Mouse (Mus musculus) forebrain, postnatal 0 days (tissue): ENCODE measurements around the gene Nipal3. TPM values are rescaled to one million over a fixed set of nuclear protein-coding genes. Genes with fewer than 3 reads are reported as not detected.

Source experiments
- ATAC-seq: fragments of 200-750 bp; cut with Nextera tagmentation; 2 replicates; pipeline ENCODE4 v1.8.0; 2017; ENCODE audit warnings: mild to moderate bottlenecking, moderate library complexity
- DNase-seq: peaks from one replicate; pipeline ENCODE4 v3.0.0-alpha.2; 2015
- H3K27ac ChIP-seq: fragments of 300-500 bp; sonication (generic); 2 replicates; pipeline ENCODE4 v1.5.1; 2014; ENCODE audit warnings: low read depth, mild to moderate bottlenecking, antibody characterized with exemption, low read length, moderate library complexity, mixed read lengths
- H3K27me3 ChIP-seq: fragments of 300-500 bp; sonication (generic); 2 replicates; pipeline ENCODE4 v1.6.1; 2014; ENCODE audit warnings: mild to moderate bottlenecking, low read length, mixed read lengths; ENCODE audit not compliant: insufficient read depth
- H3K36me3 ChIP-seq: fragments of 300-500 bp; sonication (generic); 2 replicates; pipeline ENCODE4 v1.6.1; 2014; ENCODE audit warnings: mild to moderate bottlenecking, moderate library complexity; ENCODE audit not compliant: insufficient read depth
- H3K4me1 ChIP-seq: fragments of 300-500 bp; sonication (generic); 2 replicates; pipeline ENCODE4 v1.6.1; 2014; ENCODE audit warnings: antibody characterized with exemption; ENCODE audit not compliant: insufficient read depth
- H3K4me2 ChIP-seq: fragments of 300-500 bp; sonication (generic); 2 replicates; pipeline ENCODE4 v1.6.1; 2014; ENCODE audit warnings: low read depth, mild to moderate bottlenecking, moderate library complexity
- H3K4me3 ChIP-seq: fragments of 300-500 bp; sonication (generic); 2 replicates; pipeline ENCODE4 v1.5.1; 2014; ENCODE audit warnings: low read depth, low read length, mixed read lengths
- H3K9ac ChIP-seq: fragments of 300-500 bp; sonication (generic); 2 replicates; pipeline ENCODE4 v1.6.1; 2014; ENCODE audit warnings: mild to moderate bottlenecking
- H3K9me3 ChIP-seq: fragments of 300-500 bp; sonication (generic); 2 replicates; pipeline ENCODE4 v1.6.1; 2016; ENCODE audit warnings: low read length
- CTCF ChIP-seq: sonication (generic); IDR thresholded peaks from 2 replicates; pipeline ENCODE4 v1.5.1; 2016; ENCODE audit warnings: antibody characterized with exemption, control low read depth, low read depth
- WGBS: fragments of 180-500 bp; shearing (Covaris S2); extraction: QIAGEN DNeasy Blood & Tissue Kit; methylation state at CpG from one replicate; pipeline ENCODE4 v1.1.7; 2014; 5-methylcytosine and 5-hydroxymethylcytosine counted together
- polyA plus RNA-seq: library from polyadenylated mRNA; unstranded; fragments of >200 nt; fragmentation: Nextera tagmentation; extraction: Ambion mirVana; gene quantifications from 2 replicates; pipeline ENCODE4 v1.2.1, GENCODE M21; 2015
- total RNA-seq: library from RNA; depleted of rRNA; stranded (reverse); fragments of >200 nt; gene quantifications from 2 replicates; pipeline ENCODE4 v1.2.3, GENCODE M21; 2014

Nipal3 gene
- total and polyA plus RNA-seq, 2 experiments from 2014 or later, result 6.0 to 62.1 TPM

DNA sequence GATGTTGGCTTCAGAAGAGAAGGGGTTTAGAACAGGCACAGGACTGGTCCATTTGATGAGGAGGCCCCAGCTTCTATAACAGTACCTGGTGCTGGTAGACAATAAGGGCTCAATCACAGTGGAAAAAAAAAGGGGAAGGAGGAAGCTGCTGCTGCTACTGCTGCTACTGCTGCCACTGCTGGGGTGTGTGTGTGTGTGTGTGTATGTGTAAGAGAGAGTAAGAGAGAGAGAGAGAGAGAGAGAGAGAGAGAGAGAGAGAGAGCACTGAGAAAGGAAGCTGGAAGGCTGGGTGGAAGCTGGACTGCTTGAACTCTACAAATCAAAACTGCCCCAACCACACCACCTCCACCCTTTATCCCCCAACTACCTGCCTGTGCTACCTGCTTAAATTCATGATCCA is 56.9 kb downstream of the Nipal3 start:
- no peak overlapping the region for H3K4me2 ChIP-seq
- no peak overlapping the region for H3K9ac ChIP-seq
- TF ChIP-seq CTCF, result no peak
- no peak for DNase-seq
- no peaks in the 10 kb centered on the region for H3K9me3 ChIP-seq
- ATAC-seq, result no peak
- H3K4me3 ChIP-seq, result no peak overlapping the region
- H3K36me3 ChIP-seq, result no peaks in the 10 kb centered on the region
- H3K4me1 ChIP-seq, result no peaks in the 10 kb centered on the region
- no peak overlapping the region for H3K27ac ChIP-seq
- peaks cover 5% of the 10 kb centered on the region; the same call in 1 of the 2 replicates for H3K27me3 ChIP-seq

GRCm38 (mm10) chr4:135436291-135436690 is 58.5 kb downstream of the Nipal3 start:
- Histone ChIP-seq H3K9ac (no peak overlapping the region), H3K4me1 (peaks cover 3% of the 10 kb centered on the region; the same call in 1 of the 2 replicates), H3K27me3 (peaks cover 5% of the 10 kb centered on the region; the same call in 1 of the 2 replicates), H3K27ac (no peak overlapping the region), H3K36me3 (no peaks in the 10 kb centered on the region), H3K4me2 (no peak overlapping the region), H3K9me3 (no peaks in the 10 kb centered on the region), H3K4me3 (no peak overlapping the region)
- 57% methylated on average over 13 of the region's 13 CpGs for WGBS
- no peak for DNase-seq
- no peak for TF ChIP-seq CTCF
- no peak for ATAC-seq

- H3K27me3 ChIP-seq, result peaks cover 5% of the 10 kb centered on the region; the same call in 1 of the 2 replicates
- peaks cover 3% of the 10 kb centered on the region; the same call in 1 of the 2 replicates for H3K4me1 ChIP-seq
- peak; percentile 1; the same call in 1 of the 2 replicates for TF ChIP-seq CTCF
- H3K4me2 ChIP-seq, result peak overlapping the region; percentile 73
- H3K4me3 ChIP-seq, result peak overlapping the region; percentile 71
- peak overlapping the region; percentile 47; the same call in 1 of the 2 replicates for H3K27ac ChIP-seq
- H3K36me3 ChIP-seq, result no peaks in the 10 kb centered on the region
- no peaks in the 10 kb centered on the region for H3K9me3 ChIP-seq
- DNase-seq, result no peak
- peak overlapping the region; percentile 59 for H3K9ac ChIP-seq
- peak; percentile 59 for ATAC-seq
- 21% methylated on average over 11 of the region's 11 CpGs for WGBS
Observed at GRCm38 (mm10) chr4:135434395-135434789, 60.4 kb downstream of the Nipal3 start.

- Histone ChIP-seq H3K4me3 (peak within 1 kb of the TSS; percentile 71), H3K9ac (peak within 1 kb of the TSS; percentile 73), H3K9me3 (no peaks in the 10 kb centered on the region), H3K4me2 (peak within 1 kb of the TSS; percentile 73), H3K36me3 (no peaks in the 10 kb centered on the region), H3K27me3 (0 out of 2 replicates have a peak, but pooled peaks cover 5% of the 10 kb centered on the region), H3K27ac (peak within 1 kb of the TSS; percentile 47; the same call in 1 of the 2 replicates), H3K4me1 (peaks cover 3% of the 10 kb centered on the region; the same call in 1 of the 2 replicates)
- TF ChIP-seq CTCF, result no peak
- ATAC-seq (peak; percentile 90), DNase-seq (peak; percentile 91)
- under 1% methylated on average over 57 of the region's 79 CpGs for WGBS
Observed at GRCm38 (mm10) chr4:135433443-135434394, 61.1 kb downstream of the Nipal3 start, which contains the start of gene Rcan3. TSS of gene Rcan3 (minus strand) at chr4:135433853.

DNA sequence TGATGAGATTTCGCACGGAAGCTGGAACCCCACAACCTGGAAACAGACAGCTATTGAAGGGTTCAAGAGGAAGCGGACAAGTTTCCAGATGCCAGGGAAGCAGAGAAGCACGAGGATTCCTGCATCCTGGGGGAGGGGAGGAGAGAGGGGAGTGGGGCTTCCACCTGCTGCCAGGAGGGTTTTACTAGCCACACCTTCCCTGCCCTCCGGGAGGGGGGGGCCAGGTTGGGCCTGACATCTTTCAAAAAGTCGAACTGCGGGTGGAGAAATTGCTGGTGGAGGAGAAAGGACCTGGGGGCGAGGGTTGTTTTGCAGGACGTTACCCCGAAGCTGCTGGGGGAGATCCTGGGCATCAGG is 61.8 kb downstream of the Nipal3 start:
- Histone ChIP-seq H3K36me3 (no peaks in the 10 kb centered on the region), H3K4me2 (peak overlapping the region; percentile 73), H3K27ac (no peak overlapping the region), H3K27me3 (0 out of 2 replicates have a peak, but pooled peaks cover 5% of the 10 kb centered on the region), H3K9me3 (no peaks in the 10 kb centered on the region), H3K9ac (peak overlapping the region; percentile 73), H3K4me3 (peak overlapping the region; percentile 71), H3K4me1 (peaks cover 3% of the 10 kb centered on the region; the same call in 1 of the 2 replicates)
- DNase-seq, result peak; percentile 13
- no peak for TF ChIP-seq CTCF
- ATAC-seq, result no peak
- WGBS, result 6% methylated on average over 10 of the region's 10 CpGs

DNA sequence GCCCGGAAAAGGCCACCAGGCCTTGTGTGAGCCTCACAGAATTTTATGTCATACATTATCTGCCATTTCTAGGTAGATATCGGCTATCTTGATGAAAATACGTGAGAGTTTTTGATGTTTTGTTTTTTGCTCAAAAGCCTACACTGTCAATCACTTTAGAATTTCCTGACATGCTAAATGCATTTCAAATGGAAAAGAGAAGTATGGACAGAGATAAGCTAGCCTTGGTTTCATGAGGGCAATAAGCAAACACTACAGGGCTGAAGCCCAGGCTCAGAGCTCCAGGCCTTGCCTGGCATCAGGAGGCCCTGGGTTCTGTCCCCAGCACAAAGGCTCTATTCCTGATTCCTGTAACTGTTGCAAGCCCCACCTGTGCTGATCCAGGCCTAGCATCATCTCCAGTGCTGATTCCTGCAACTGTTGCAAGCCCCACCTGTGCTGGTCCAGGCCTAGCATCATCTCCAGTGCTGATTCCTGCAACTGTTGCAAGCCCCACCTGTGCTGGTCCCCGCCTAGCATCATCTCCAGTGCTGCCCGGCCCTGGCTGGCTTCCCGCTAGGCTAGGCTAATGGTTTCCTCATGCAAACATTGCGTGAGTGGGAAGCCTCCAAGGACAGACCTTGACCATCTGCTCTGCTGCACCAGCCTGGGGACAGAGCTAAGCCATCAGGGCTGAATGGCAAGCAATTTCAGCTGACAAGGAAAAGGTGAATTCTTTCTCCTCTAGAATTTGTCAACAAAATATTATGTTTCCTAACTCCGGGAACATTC is 64.7 kb downstream of the Nipal3 start:
- 86% methylated on average over 8 of the region's 8 CpGs for WGBS

More for the DNA sequence above, 64.7 kb downstream of the Nipal3 start:
- ATAC-seq (no peak), DNase-seq (no peak)
- H3K27ac ChIP-seq, result no peak overlapping the region
- H3K36me3 ChIP-seq, result no peaks in the 10 kb centered on the region; the same call in 1 of the 2 replicates
- H3K27me3 ChIP-seq, result no peaks in the 10 kb centered on the region
- H3K4me2 ChIP-seq, result no peak overlapping the region
- no peak for TF ChIP-seq CTCF
- H3K9ac ChIP-seq, result no peak overlapping the region
- H3K4me1 ChIP-seq, result peaks cover 3% of the 10 kb centered on the region; the same call in 1 of the 2 replicates
- H3K4me3 ChIP-seq, result no peak overlapping the region
- no peaks in the 10 kb centered on the region for H3K9me3 ChIP-seq
